Mouse (Mus musculus) thymus, adult 2 months (tissue): Measurements from ENCODE around the gene Cela2a. TPM values are rescaled to one million over a fixed set of nuclear protein-coding genes. Genes with fewer than 3 reads are reported as not detected.

Experiments
- DNase-seq: peaks from one replicate; pipeline ENCODE4 v3.0.0; 2021
- H3K27ac ChIP-seq: fragments of 200-500 bp; 2 replicates; pipeline ENCODE4 v1.5.1; 2012; ENCODE audit warnings: low read length, control low read depth; ENCODE audit not compliant: control insufficient read depth, insufficient read depth
- H3K27me3 ChIP-seq: fragments of 200-500 bp; 2 replicates; pipeline ENCODE4 v1.6.1; 2012; ENCODE audit warnings: mild to moderate bottlenecking, low read length, moderate library complexity, mixed read lengths; ENCODE audit not compliant: control insufficient read depth, insufficient read depth
- H3K36me3 ChIP-seq: fragments of 200-500 bp; 2 replicates; pipeline ENCODE4 v1.6.1; 2012; ENCODE audit warnings: mild to moderate bottlenecking, low read length, moderate library complexity; ENCODE audit not compliant: control insufficient read depth, insufficient read depth
- H3K4me1 ChIP-seq: fragments of 200-500 bp; replicated peaks from 2 replicates; pipeline ENCODE4 v1.6.1; 2012; ENCODE audit warnings: low read length; ENCODE audit not compliant: control insufficient read depth, insufficient read depth
- H3K4me3 ChIP-seq: fragments of 200-500 bp; 2 replicates; pipeline ENCODE4 v1.5.1; 2012; ENCODE audit warnings: mild to moderate bottlenecking, low read length, control low read depth, moderate library complexity; ENCODE audit not compliant: control insufficient read depth, insufficient read depth
- CTCF ChIP-seq: fragments of 200-500 bp; IDR thresholded peaks from 2 replicates; pipeline ENCODE4 v1.5.1; 2012; ENCODE audit warnings: mild to moderate bottlenecking, control low read depth, low read length, moderate library complexity, borderline replicate concordance; ENCODE audit not compliant: control insufficient read depth, poor library complexity, insufficient read depth; ENCODE audit errors: extremely low read depth
- POLR2A ChIP-seq: fragments of 200-500 bp; IDR thresholded peaks from 2 replicates; pipeline ENCODE4 v1.6.1; 2012; ENCODE audit warnings: mild to moderate bottlenecking, low read length, control low read depth, moderate library complexity; ENCODE audit not compliant: control insufficient read depth, poor library complexity, insufficient read depth; ENCODE audit errors: extremely low read depth
- WGBS: fragments of 180-500 bp; shearing (Covaris S2); methylation state at CpG from one replicate; pipeline ENCODE4 v1.1.7; 2018; 5-methylcytosine and 5-hydroxymethylcytosine counted together
- polyA plus RNA-seq: library from polyadenylated mRNA; depleted of rRNA; stranded (reverse); fragments of >200 nt; gene quantifications from 2 replicates; pipeline ENCODE4 v1.2.3, GENCODE M21; 2012; rRNA removed

Gene Cela2a
- polyA plus RNA-seq, 1 experiment, result 2.1 TPM

DNA sequence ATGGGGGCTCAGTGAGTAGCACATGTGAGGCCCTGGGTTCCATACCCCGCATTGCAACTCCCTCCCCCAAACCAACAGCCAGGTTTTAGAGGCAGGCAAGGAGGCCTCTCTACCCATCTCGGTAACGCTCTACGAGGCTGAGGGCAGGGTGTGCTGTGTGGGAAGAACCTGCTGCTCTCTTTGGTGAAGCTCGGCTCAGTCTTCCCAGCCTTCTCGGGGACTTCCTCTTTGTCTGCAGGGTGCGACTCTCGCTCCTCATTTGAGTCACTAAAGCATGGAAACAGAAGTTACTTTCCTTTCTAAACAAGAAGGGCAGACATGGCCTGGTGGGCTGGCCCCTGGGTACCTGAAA lies 59.7 kb downstream of the Cela2a start:
- Histone ChIP-seq H3K4me3 (no peak overlapping the region), H3K36me3 (peaks cover 43% of the 10 kb centered on the region), H3K27ac (peak overlapping the region; percentile 19; the same call in 1 of the 2 replicates), H3K27me3 (no peaks in the 10 kb centered on the region), H3K4me1 (no peaks in the 10 kb centered on the region)
- WGBS, result 29% methylated on average over 8 of the region's 8 CpGs
- TF ChIP-seq POLR2A, result no peak
- no peak for TF ChIP-seq CTCF
- no peak for DNase-seq

DNA sequence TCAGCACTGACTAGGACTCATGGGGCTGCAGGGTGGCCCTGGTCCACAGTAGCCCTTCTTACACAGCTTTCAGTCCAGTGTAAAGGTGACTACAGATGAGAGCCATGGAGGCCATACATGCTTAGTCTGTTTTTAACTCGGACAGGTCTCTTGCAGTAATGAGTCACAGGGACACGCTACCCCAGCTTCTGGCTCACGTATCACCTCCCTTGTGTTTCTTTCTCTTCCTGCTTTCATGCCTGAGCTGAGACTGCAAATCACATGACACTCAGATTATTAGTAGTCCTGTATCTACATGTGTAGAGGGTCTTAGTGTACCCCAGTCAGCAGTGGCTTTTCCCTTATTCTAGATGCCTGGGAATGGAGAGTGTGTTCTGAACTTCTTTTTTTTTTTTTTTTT lies 61.0 kb downstream of the Cela2a start:
- no peak for DNase-seq
- TF ChIP-seq CTCF (no peak), POLR2A (no peak)
- Histone ChIP-seq H3K4me3 (no peak overlapping the region), H3K36me3 (peaks cover 32% of the 10 kb centered on the region), H3K27ac (no peak overlapping the region), H3K27me3 (no peaks in the 10 kb centered on the region), H3K4me1 (no peaks in the 10 kb centered on the region)
- 93% methylated on average over 3 of the region's 3 CpGs for WGBS

Other genes with a start within 250 kb of the Cela2a start
- gene Fblim1, start 220.1 kb downstream of the Cela2a start, polyA plus RNA-seq, result 9.5 and 16.2 TPM in 2 replicates
- gene Tmem82, start 207.5 kb downstream of the Cela2a start, polyA plus RNA-seq, result 1.2 and 2.8 TPM in 2 replicates
- gene Slc25a34, start 202.3 kb downstream of the Cela2a start, polyA plus RNA-seq, result 2.6 and 12.3 TPM in 2 replicates
- 58.5 and 71.4 TPM in 2 replicates for gene Plekhm2, start 161.3 kb downstream of the Cela2a start, polyA plus RNA-seq
- gene Rsc1a1, start 140.6 kb downstream of the Cela2a start, polyA plus RNA-seq, result 8.5 and 14.4 TPM in 2 replicates
- 15.6 and 25.5 TPM in 2 replicates for gene Ddi2, start 102.7 kb downstream of the Cela2a start, polyA plus RNA-seq
- gene Agmat, start 79.5 kb downstream of the Cela2a start, polyA plus RNA-seq, result 0.18 and 0.92 TPM in 2 replicates
- gene Dnajc16, start 35.2 kb downstream of the Cela2a start, polyA plus RNA-seq, result 11.8 and 11.9 TPM in 2 replicates
- 16.0 and 16.9 TPM in 2 replicates for gene Casp9, start 32.5 kb downstream of the Cela2a start, polyA plus RNA-seq
- 0.35 and 0.43 TPM in 2 replicates for gene Ctrc, start 20.2 kb upstream of the Cela2a start, polyA plus RNA-seq
- 120 and 128 TPM in 2 replicates for gene Efhd2, start 48.8 kb upstream of the Cela2a start, polyA plus RNA-seq
- gene Fhad1, start 188.9 kb upstream of the Cela2a start, polyA plus RNA-seq, result 0.78 and 1.1 TPM in 2 replicates